Mouse (Mus musculus): ENCODE measurements around the gene Mvd. TPM values are rescaled to one million over a fixed set of nuclear protein-coding genes. Genes with fewer than 3 reads are reported as not detected.

The Mvd gene
- total and polyA plus RNA-seq, 2 experiments from 2014 or later, result 5.3 to 11.4 TPM

GRCm38 (mm10) chr8:122431694-122432442 lies 11.4 kb downstream of the Mvd start:
- no peak; the same call in none of the 2 replicates for ATAC-seq (ENCODE audit: insufficient read depth, low read depth)
- no peaks in the 10 kb centered on the region for H3K27me3 ChIP-seq (ENCODE audit: control insufficient read depth, insufficient read depth, low read length)

GRCm38 (mm10) chr8:122430646-122431045 lies 12.6 kb downstream of the Mvd start:
- no peak overlapping the region for H3K4me2 ChIP-seq (ENCODE audit: low read depth, low read length)
- DNase-seq (ENCODE audit: low spot score) (no peak), ATAC-seq (ENCODE audit: insufficient read depth, low read depth) (no peak)
- H3K36me3 ChIP-seq (replicated peaks; ENCODE audit: control insufficient read depth, insufficient read depth, low read length), result peaks cover 16% of the 10 kb centered on the region; the same call in 1 of the 2 replicates
- no peaks in the 10 kb centered on the region for H3K27me3 ChIP-seq (ENCODE audit: control insufficient read depth, insufficient read depth, low read length)
- TF ChIP-seq EP300 (IDR thresholded peaks at IDR 0.05; ENCODE audit: low read depth), result no peak
- no peak for TF ChIP-seq CTCF (IDR thresholded peaks at IDR 0.05; ENCODE audit: low read depth)
- no peak overlapping the region for H3K9ac ChIP-seq (replicated peaks; ENCODE audit: low read depth, low read length)
- no peak overlapping the region for H3K4me3 ChIP-seq (ENCODE audit: low read depth, low read length)
- H3K27ac ChIP-seq (ENCODE audit: low read depth), result no peak overlapping the region
- no peaks in the 10 kb centered on the region for H3K9me3 ChIP-seq (replicated peaks; ENCODE audit: control insufficient read depth, low read length)
- H3K4me1 ChIP-seq (ENCODE audit: control insufficient read depth, insufficient read depth), result peaks cover 7% of the 10 kb centered on the region; the same call in 1 of the 2 replicates
- 83% methylated on average over 3 of the region's 3 CpGs for WGBS

More at GRCm38 (mm10) chr8:122431694-122432442, 11.4 kb downstream of the Mvd start:
- 27% methylated on average over 18 of the region's 18 CpGs for WGBS
- H3K9ac ChIP-seq (replicated peaks; ENCODE audit: low read depth, low read length), result peak overlapping the region; percentile 64
- H3K4me1 ChIP-seq (ENCODE audit: control insufficient read depth, insufficient read depth), result peaks cover 7% of the 10 kb centered on the region; the same call in 1 of the 2 replicates
- peak overlapping the region; percentile 60 for H3K4me3 ChIP-seq (ENCODE audit: low read depth, low read length)
- H3K9me3 ChIP-seq (replicated peaks; ENCODE audit: control insufficient read depth, low read length), result no peaks in the 10 kb centered on the region
- H3K36me3 ChIP-seq (replicated peaks; ENCODE audit: control insufficient read depth, insufficient read depth, low read length), result peaks cover 4% of the 10 kb centered on the region; the same call in 1 of the 2 replicates
- peak overlapping the region; percentile 85 for H3K4me2 ChIP-seq (ENCODE audit: low read depth, low read length)
- no peak for DNase-seq (ENCODE audit: low spot score)
- peak overlapping the region; percentile 65 for H3K27ac ChIP-seq (ENCODE audit: low read depth)
- TF ChIP-seq CTCF (IDR thresholded peaks at IDR 0.05; ENCODE audit: low read depth) (no peak), EP300 (IDR thresholded peaks at IDR 0.05; ENCODE audit: low read depth) (no peak)

GRCm38 (mm10) chr8:122430058-122430636 lies 13.1 kb downstream of the Mvd start:
- H3K27ac ChIP-seq (ENCODE audit: low read depth), result no peak overlapping the region
- peaks cover 19% of the 10 kb centered on the region; the same call in 1 of the 2 replicates for H3K36me3 ChIP-seq (replicated peaks; ENCODE audit: control insufficient read depth, insufficient read depth, low read length)
- H3K4me2 ChIP-seq (ENCODE audit: low read depth, low read length), result no peak overlapping the region
- no peak overlapping the region for H3K9ac ChIP-seq (replicated peaks; ENCODE audit: low read depth, low read length)
- TF ChIP-seq CTCF (IDR thresholded peaks at IDR 0.05; ENCODE audit: low read depth) (no peak), EP300 (IDR thresholded peaks at IDR 0.05; ENCODE audit: low read depth) (no peak)
- no peaks in the 10 kb centered on the region for H3K9me3 ChIP-seq (replicated peaks; ENCODE audit: control insufficient read depth, low read length)
- peaks cover 7% of the 10 kb centered on the region; the same call in 1 of the 2 replicates for H3K4me1 ChIP-seq (ENCODE audit: control insufficient read depth, insufficient read depth)
- no peak for ATAC-seq (ENCODE audit: insufficient read depth, low read depth)
- no peak for DNase-seq (ENCODE audit: low spot score)
- WGBS, result 76% methylated on average over 10 of the region's 10 CpGs
- H3K27me3 ChIP-seq (ENCODE audit: control insufficient read depth, insufficient read depth, low read length), result no peaks in the 10 kb centered on the region
- H3K4me3 ChIP-seq (ENCODE audit: low read depth, low read length), result no peak overlapping the region

GRCm38 (mm10) chr8:122428163-122428562 lies 15.1 kb downstream of the Mvd start:
- Histone ChIP-seq H3K27ac (ENCODE audit: low read depth) (no peak overlapping the region), H3K36me3 (replicated peaks; ENCODE audit: control insufficient read depth, insufficient read depth, low read length) (peaks cover 19% of the 10 kb centered on the region; the same call in 1 of the 2 replicates), H3K4me2 (ENCODE audit: low read depth, low read length) (no peak overlapping the region), H3K27me3 (ENCODE audit: control insufficient read depth, insufficient read depth, low read length) (no peaks in the 10 kb centered on the region), H3K9me3 (replicated peaks; ENCODE audit: control insufficient read depth, low read length) (no peaks in the 10 kb centered on the region), H3K9ac (replicated peaks; ENCODE audit: low read depth, low read length) (no peak overlapping the region), H3K4me1 (ENCODE audit: control insufficient read depth, insufficient read depth) (peaks cover 13% of the 10 kb centered on the region; the same call in 1 of the 2 replicates), H3K4me3 (ENCODE audit: low read depth, low read length) (no peak overlapping the region)
- WGBS, result 88% methylated on average over 9 of the region's 9 CpGs
- no peak for ATAC-seq (ENCODE audit: insufficient read depth, low read depth)
- no peak for TF ChIP-seq EP300 (IDR thresholded peaks at IDR 0.05; ENCODE audit: low read depth)
- no peak for TF ChIP-seq CTCF (IDR thresholded peaks at IDR 0.05; ENCODE audit: low read depth)
- DNase-seq (ENCODE audit: low spot score), result no peak

- Histone ChIP-seq H3K27me3 (ENCODE audit: control insufficient read depth, insufficient read depth, low read length) (no peaks in the 10 kb centered on the region), H3K27ac (ENCODE audit: low read depth) (no peak overlapping the region), H3K4me3 (ENCODE audit: low read depth, low read length) (no peak overlapping the region), H3K4me2 (ENCODE audit: low read depth, low read length) (no peak overlapping the region), H3K9me3 (replicated peaks; ENCODE audit: control insufficient read depth, low read length) (no peaks in the 10 kb centered on the region), H3K9ac (replicated peaks; ENCODE audit: low read depth, low read length) (no peak overlapping the region), H3K4me1 (ENCODE audit: control insufficient read depth, insufficient read depth) (peaks cover 13% of the 10 kb centered on the region; the same call in 1 of the 2 replicates), H3K36me3 (replicated peaks; ENCODE audit: control insufficient read depth, insufficient read depth, low read length) (peaks cover 19% of the 10 kb centered on the region; the same call in 1 of the 2 replicates)
- WGBS, result 92% methylated on average over 7 of the region's 7 CpGs
- TF ChIP-seq EP300 (IDR thresholded peaks at IDR 0.05; ENCODE audit: low read depth), result no peak
- no peak for TF ChIP-seq CTCF (IDR thresholded peaks at IDR 0.05; ENCODE audit: low read depth)
- ATAC-seq (ENCODE audit: insufficient read depth, low read depth), result no peak
- no peak for DNase-seq (ENCODE audit: low spot score)
These were observed 15.6 kb downstream of the Mvd start for GRCm38 (mm10) chr8:122427607-122428006.

Measured in heart, postnatal 0 days (tissue).